22 mouse cellular contexts compared by ENCODE assay signal in the genomic region with DNA sequence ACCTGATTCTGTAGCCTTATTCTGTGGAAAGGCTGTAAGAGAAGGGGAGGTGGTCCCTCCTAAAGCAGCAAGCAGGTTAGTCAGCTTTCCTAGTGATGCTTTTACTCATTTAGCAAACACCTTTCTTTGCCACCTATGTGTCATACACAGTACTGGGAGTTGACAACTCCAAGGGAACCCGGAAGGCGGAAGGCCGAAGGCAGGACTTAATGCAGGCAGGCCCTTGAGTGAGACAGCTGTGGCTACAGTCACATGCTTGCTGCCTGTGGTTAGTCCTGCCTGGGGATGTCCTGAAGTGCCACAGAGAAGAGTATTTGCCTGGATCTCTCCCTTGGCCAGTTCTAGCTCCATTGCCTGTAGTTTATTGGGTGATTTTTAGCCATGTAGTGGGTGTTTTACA.
DNase-seq lines count a peak whose midpoint lies in the region; ATAC-seq and TF ChIP-seq lines count a peak whose summit lies in the region.
"Had no signal": no experiment of that assay in that cellular context is flagged by ENCODE, and none has a peak within 500 bp of the region (broad histone marks: within the 10 kb centered on the region; RNA-seq: fewer than 3 reads in every experiment).

No protein-coding gene starts in this region.

- H3K27ac ChIP-seq in heart, embryonic 10.5 days = 0 out of 2 replicates have a peak overlapping the region, but pooled peaks have one; percentile 18
- 0 out of 2 replicates have a peak overlapping the region, but pooled peaks have one; percentile 10 for H3K27ac ChIP-seq in stomach, embryonic 16.5 days (ENCODE audit: low read length)
- H3K27ac ChIP-seq in layer of hippocampus, adult 2 months = no peak overlapping the region
- H3K27ac ChIP-seq: embryonic facial prominence, embryonic 13.5 days; embryonic facial prominence, embryonic 15.5 days; forebrain, embryonic 10.5 days; forebrain, embryonic 12.5 days had no signal

- H3K27me3 ChIP-seq in heart, embryonic 10.5 days (ENCODE audit: insufficient read depth, poor library complexity, severe bottlenecking) = no peaks in the 10 kb centered on the region
- H3K27me3 ChIP-seq in stomach, embryonic 16.5 days (ENCODE audit: control insufficient read depth, insufficient read depth, low read length) = no peaks in the 10 kb centered on the region
- H3K27me3 ChIP-seq: embryonic facial prominence, embryonic 13.5 days; embryonic facial prominence, embryonic 15.5 days had no signal

- ATAC-seq in stomach, embryonic 16.5 days (ENCODE audit: insufficient read depth, low FRiP score) = peak; percentile 56; the same call in 1 of the 2 replicates
- ATAC-seq: forebrain, embryonic 14.5 days; forebrain, embryonic 16.5 days had no signal

- intact Hi-C loops in heart, postnatal 10 days (cut with DNase I) = loop anchor here (5.0 kb wide), 1 partner anchor 949 kb away; no protein-coding TSS in a partner anchor

- H3K9me3 ChIP-seq in heart, embryonic 10.5 days = no peaks in the 10 kb centered on the region
- no peaks in the 10 kb centered on the region for H3K9me3 ChIP-seq in stomach, embryonic 16.5 days (replicated peaks; ENCODE audit: control insufficient read depth, low read length)
- H3K9me3 ChIP-seq: embryonic facial prominence, embryonic 13.5 days; embryonic facial prominence, embryonic 15.5 days; forebrain, embryonic 10.5 days; forebrain, embryonic 12.5 days had no signal

- H3K36me3 ChIP-seq in heart, embryonic 10.5 days = no peaks in the 10 kb centered on the region
- no peaks in the 10 kb centered on the region for H3K36me3 ChIP-seq in stomach, embryonic 16.5 days (ENCODE audit: control insufficient read depth, insufficient read depth, low read length)
- H3K36me3 ChIP-seq: embryonic facial prominence, embryonic 13.5 days; embryonic facial prominence, embryonic 15.5 days; forebrain, embryonic 10.5 days; forebrain, embryonic 12.5 days had no signal

- no peak for DNase-seq in heart, embryonic 10.5 days (ENCODE audit: low spot score)
- DNase-seq in heart, postnatal 10 days = no peak
- DNase-seq in layer of hippocampus, adult 2 months (ENCODE audit: low spot score in 2 of 2) = no peak
- DNase-seq in right cerebral cortex, postnatal 36 days (ENCODE audit: low spot score in 2 of 2) = no peak
- DNase-seq: adrenal gland, adult 2 months; adrenal gland, postnatal 10 days; adrenal gland, postnatal 25 days; cerebellum, adult 11 months; cerebellum, adult 18-20 months; cerebellum, adult 8-10 months; cerebellum, adult 9-11 months; cerebellum, postnatal 14 days; cerebellum, postnatal 36 days; embryo, embryonic 11 days had no signal

- H3K4me2 ChIP-seq in stomach, embryonic 16.5 days (ENCODE audit: low read depth, low read length) = no peak overlapping the region
- H3K4me2 ChIP-seq: embryonic facial prominence, embryonic 13.5 days; embryonic facial prominence, embryonic 15.5 days; forebrain, embryonic 12.5 days had no signal

- WGBS in heart, embryonic 10.5 days = 79% methylated on average over 3 of the region's 3 CpGs
- WGBS in stomach, embryonic 16.5 days = 93% methylated on average over 3 of the region's 3 CpGs

- no peak overlapping the region for H3K9ac ChIP-seq in stomach, embryonic 16.5 days (ENCODE audit: low read length)
- H3K9ac ChIP-seq: embryonic facial prominence, embryonic 13.5 days; embryonic facial prominence, embryonic 15.5 days; forebrain, embryonic 12.5 days had no signal

- peaks cover 30% of the 10 kb centered on the region for H3K4me1 ChIP-seq in heart, embryonic 10.5 days
- H3K4me1 ChIP-seq in stomach, embryonic 16.5 days (ENCODE audit: control insufficient read depth, insufficient read depth, low read length) = no peaks in the 10 kb centered on the region
- H3K4me1 ChIP-seq: embryonic facial prominence, embryonic 15.5 days had no signal

- no peak overlapping the region for H3K4me3 ChIP-seq in heart, embryonic 10.5 days
- H3K4me3 ChIP-seq in stomach, embryonic 16.5 days (replicated peaks; ENCODE audit: low read length) = no peak overlapping the region
- H3K4me3 ChIP-seq in layer of hippocampus, adult 2 months = no peak overlapping the region
- H3K4me3 ChIP-seq: embryonic facial prominence, embryonic 13.5 days; embryonic facial prominence, embryonic 15.5 days; erythroblast, embryonic 14.5 days; forebrain, embryonic 10.5 days; forebrain, embryonic 12.5 days had no signal

- TF ChIP-seq CTCF in layer of hippocampus, adult 2 months (conservative IDR thresholded peaks at IDR 0.05) = no peak
